Mouse (Mus musculus) lung, adult 2 months (tissue): Measurements from ENCODE around the gene Eif2ak3.
A peak's percentile ranks its signal among the peaks of the same experiment; 100 is the strongest.

ENCODE experiments used
- CTCF ChIP-seq: fragments of 200-500 bp; IDR thresholded peaks from 2 replicates; pipeline ENCODE4 v1.5.1; 2011; ENCODE audit warnings: mild to moderate bottlenecking, low read length, control low read depth; ENCODE audit not compliant: insufficient read depth
- POLR2A ChIP-seq: fragments of 200-500 bp; IDR thresholded peaks from 2 replicates; pipeline ENCODE4 v1.6.1; 2011; ENCODE audit warnings: low read depth, mild to moderate bottlenecking, control low read depth, low read length, borderline replicate concordance; ENCODE audit errors: extremely low read depth

DNA sequence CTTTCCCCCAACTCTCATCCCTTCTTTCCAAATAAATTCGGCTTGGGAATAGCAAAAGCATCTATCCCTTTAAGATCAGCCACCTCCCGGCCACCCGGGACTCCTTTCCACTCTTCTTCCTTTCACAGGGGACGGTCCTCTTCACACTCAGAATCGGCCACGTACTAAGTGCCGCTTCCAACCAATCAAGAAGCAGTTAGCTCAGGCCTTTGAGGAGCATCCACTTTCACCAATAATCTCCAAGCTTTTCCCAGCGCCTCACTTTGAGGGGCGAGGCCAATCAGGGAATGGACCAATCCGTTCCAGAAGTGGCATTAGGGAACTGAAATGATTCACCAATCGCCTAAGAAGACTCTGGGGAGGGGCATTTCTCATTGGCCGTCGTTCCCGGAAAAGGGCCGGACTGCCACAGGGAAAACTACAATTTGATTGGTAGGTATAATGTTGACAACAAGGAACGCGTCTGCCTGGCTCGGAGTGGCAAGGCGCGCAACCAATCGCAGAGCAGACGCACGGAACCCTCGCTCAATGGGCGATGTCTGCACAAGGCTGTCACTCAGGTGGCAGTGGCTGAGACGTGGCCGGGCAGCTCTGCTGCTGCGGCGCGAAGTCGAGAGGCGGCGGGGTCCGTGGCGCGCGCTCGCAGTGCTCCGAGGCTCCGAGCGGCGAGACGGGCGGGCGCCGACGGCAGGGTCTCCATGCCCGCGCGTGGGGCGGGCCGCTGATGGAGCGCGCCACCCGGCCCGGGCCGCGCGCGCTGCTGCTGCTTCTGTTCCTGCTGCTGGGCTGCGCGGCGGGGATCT is at the start of gene Eif2ak3:
- TF ChIP-seq CTCF (no peak), POLR2A (peak; percentile 97; the same call in 1 of the 2 replicates)
